Mouse (Mus musculus): ENCODE measurements at regions not wholly inside any gene's neighbourhood (a gene's known extent, or its start where the extent isn't known, plus 50 kb on each side); places are given as distances from the start of the nearest gene placed in this dataset.
A peak's percentile ranks its signal among the peaks of the same experiment; 100 is the strongest.

DNA sequence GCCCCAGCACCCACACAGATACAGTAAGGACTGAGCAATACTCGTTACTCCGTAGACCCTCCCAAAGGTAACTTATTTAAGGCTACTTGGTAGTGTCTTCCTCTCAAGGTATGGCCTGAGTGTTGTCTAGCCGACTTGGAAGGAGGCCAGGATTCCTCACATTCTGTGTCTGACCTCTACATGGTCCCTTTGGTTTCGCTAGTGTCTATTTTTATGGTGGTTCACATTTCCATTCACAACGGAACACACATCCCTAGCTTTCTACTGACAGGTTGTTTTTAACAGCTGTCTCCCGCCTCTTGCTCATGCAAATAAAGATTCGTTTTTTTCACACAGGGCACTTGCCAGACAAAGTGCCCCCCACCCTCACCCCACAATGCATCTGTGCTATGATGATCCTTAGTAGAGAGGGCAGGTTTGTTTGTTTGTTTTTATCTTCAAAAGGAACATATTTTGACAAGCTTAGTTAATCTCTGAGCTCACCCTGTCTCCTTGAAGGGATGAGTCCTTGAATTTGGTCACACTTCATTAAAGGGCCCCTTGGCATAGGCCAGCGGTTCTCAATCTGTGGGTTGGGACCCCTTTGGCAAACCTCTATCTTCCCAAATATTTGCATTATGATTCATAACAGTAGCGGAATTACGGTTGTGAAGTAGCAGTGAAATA is 52.7 kb downstream of the Phlda1 start:
- TF ChIP-seq GATA1 (IDR thresholded peaks at IDR 0.05; ENCODE audit: low read length) = no peak

DNA sequence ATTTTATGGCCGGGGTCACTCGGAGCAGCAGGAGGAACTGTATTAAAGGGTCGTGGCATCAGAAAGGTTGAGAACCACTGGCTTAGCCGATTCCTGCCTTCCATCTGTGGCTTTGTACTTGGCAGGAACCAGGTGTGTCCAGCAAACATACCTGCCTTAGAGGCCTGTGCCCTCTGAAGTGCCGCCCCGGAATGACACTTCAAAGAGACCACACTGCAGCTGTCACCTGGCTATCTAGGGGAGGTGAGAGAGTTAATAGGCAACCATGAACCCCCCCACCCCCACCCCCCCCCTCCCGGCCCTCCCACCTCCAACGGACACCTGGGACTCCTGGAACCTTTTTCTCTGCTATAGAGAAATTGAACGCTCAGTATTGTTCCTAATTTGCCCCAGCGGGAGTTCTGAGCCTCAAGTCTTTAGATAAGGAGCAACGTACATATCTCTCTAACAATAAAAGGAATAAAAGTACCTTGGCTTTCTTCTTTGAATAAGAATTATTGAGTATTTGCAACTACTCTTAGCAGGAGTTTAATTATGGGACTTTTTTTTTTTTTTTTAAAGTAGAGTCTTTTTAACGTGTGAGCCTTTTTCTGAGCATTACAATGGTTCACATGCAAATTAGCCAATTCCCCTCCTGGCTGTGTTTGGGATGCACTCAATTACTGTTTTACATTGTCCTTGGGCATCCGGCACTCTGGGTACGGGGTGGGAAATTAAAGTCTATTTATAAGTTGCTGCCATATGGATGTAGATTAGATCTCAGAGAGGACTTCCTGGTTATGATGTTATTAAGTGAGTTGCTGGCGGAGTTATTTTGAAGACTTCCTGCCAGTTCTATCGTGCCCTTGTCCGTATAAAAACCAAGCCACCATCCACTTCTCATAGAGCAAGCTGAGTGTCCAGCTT is 53.5 kb downstream of the Phlda1 start:
- no peak for TF ChIP-seq GATA1 (IDR thresholded peaks at IDR 0.05; ENCODE audit: low read length)

DNA sequence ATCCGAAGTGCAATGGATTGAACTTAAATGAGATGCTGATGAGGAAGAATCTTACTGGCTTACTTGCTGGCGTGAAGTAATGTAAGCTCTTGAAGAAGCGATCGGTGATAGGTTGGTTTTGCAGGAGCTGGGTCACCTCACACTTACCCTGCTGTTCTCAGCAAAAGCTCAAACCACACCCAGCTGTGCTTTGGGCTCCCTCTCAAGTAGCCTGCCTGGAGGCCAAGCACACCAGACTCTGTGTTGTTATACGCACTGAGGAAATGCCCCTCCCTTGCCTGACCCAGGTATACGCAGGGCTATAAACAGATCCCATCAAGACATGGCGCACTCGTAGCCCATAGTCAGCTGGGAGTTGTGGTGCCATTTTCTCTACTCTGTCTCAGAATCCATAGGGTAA is 56.5 kb downstream of the Phlda1 start:
- TF ChIP-seq GATA1 (IDR thresholded peaks at IDR 0.05; ENCODE audit: low read length) = no peak

DNA sequence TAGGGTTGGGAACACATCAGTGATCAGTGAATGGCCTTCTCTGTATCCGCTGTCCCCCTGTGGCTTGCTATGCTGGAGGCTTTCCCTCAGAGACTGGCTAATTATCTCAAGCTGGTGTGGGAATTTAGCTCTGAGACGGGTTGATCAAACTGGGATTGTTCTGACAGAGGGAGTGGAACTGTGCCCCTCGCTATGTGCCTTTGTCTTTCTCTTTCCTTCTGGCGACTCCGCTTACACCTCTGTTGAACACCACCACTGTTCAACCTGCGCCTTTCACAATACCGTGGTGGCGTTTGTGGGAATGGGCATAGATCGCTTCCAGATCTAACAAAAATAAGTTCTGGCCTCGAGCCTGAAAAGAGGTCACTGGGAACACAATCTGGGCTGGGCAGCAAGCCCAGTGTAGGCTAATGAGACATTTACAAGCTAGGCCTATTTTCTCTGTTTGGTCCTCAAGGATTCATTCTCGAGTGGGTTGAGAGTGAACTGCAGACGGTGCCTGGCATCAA is 60.8 kb downstream of the Phlda1 start:
- no peak for TF ChIP-seq GATA1 (IDR thresholded peaks at IDR 0.05; ENCODE audit: low read length)

DNA sequence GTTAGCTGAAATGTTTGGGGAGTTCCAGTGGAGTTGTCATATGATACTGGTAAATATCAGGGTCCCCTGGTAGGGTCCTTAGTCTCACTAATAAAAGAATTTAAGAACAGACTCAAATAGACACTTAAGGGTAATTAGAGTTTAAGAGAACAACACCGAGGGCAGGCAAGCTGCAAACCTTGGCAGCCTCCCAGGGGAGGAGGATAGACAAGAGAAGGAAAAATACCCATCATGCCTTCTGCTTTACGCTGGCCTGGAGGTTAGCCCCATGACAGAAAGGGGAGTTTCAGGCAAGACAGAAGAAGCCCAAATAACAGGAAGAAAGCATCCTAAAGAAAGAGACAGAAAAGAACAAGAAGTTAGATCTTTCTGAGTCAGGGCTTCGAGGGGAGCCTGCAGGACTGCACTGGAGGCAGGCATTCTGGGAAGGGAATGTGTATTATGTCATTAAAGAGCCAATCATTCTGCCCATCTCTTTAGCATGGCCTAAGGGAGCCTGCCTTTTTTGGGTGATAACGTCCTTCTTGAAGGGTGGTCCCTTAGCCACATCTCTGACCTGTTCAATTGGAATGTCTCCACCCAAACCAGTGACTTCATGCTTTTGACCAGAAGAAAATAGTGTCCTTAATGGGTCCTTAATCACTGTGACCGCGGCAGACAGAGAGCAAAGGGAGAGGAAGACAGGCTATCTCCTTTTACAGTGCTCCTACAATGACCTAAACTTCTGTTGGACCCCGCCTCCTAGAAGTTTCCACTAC is 64.6 kb downstream of the Phlda1 start:
- no peak for TF ChIP-seq GATA1 (IDR thresholded peaks at IDR 0.05; ENCODE audit: low read length)

DNA sequence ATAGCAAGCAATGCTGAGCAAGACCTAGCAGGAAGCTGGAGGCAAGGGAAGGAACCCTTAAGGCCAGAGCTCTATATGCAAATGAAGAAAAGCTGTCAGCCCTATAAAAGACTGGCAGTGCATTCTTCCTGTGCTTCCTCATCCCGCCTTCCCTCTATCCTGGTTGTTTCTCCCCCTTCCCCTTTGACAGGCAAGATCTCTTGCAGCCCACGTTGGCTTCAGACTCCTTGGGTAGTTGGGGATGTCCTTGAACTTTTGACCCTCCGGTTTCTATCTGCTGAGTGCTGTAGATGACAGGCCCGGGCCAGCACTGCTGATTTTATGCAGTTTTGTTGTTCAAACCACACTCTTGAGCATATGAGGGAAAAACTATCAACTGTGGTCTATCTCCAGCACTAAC is 68.1 kb downstream of the Phlda1 start:
- TF ChIP-seq GATA1 (IDR thresholded peaks at IDR 0.05; ENCODE audit: low read length) = no peak

DNA sequence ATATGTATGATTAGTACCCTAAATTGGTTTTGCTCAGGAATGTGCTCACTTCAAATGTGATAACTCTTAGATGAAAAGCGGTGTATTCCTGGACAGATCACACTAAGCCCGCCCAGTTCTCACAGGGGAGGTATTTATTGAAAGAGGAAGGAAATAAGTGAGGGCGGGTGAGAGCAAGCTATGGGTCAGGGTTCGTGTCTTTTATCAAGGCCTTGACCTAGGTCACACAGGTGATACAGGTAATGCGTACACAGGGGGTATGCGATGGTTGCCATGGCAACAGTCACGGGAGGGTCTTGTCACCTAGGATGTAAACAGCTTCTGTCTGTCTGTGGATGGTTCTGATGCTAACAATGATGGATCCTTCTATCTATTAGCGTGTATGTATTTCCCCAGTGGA is 68.7 kb downstream of the Phlda1 start:
- TF ChIP-seq GATA1 (IDR thresholded peaks at IDR 0.05; ENCODE audit: low read length) = no peak

DNA sequence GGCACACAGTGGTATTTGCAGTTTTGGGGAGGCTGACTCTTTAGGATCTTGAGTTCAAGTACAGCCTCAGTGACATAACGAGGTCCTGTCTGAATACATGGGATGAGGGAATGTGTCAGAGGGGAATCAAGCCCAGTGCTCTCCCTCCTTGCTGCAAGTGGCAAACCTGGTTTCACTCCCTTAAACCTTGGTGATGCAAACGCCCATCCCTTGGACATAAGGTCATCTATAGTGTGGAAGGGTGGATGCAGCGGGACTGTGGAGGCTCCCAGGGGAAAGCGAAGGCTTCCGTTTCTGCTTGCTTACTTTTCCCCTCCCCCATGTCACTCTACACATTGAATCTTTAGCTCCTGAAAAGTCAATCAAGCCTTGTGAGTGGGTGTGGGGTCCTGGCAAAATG is 69.2 kb downstream of the Phlda1 start:
- no peak for TF ChIP-seq GATA1 (IDR thresholded peaks at IDR 0.05; ENCODE audit: low read length)

DNA sequence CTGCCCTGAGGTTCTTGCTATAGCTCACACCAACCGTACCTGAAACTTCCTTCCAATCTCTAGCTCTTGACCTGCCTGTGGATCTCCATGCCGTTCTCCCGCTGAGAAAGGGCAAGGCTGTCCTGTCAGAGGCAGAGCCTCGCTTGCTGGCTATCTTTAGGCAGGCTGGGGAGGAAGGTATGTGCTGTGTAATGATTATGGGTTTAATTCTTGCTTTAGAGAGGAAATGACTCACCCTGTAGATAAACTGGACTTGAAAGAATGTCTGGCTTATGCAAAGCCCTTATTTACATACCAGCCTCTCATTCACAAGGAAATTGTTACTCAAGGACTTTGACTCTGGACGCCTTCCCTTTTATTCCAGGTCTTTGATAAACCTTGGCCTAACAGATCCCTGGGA is 69.8 kb downstream of the Phlda1 start:
- TF ChIP-seq GATA1 (IDR thresholded peaks at IDR 0.05; ENCODE audit: low read length) = peak; percentile 27

DNA sequence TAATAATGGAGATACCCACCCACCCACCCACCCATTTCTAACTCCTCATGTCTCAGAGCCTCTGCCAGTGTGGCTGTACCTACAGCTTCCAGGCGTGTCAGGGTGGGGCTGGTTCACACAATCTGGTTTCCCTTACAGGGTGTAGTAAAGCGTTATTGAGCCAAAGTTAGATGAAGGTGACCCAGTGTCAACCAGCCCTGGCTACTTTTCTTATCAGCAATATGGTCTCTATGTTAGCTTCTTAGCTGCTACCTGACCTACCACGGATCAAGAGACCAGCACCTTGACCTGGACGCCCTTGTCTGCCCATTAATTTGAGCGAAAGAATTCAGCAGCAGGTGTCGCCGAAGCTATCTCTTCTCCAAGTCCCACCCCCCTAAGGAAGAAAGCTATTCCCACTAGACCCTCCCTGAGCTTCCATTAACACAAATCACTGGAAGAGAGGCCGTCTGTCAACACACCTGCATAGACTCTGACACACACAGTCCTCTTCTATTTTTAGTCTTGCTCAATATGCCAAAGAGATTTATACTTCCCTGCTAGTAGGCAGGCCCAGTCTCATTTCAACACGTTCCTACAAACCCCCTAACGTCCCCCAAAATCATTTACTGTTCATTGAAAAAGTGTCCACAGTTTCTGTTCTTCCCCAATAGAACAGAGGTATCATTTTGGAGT is 70.4 kb downstream of the Phlda1 start:
- no peak for TF ChIP-seq GATA1 (IDR thresholded peaks at IDR 0.05; ENCODE audit: low read length)

DNA sequence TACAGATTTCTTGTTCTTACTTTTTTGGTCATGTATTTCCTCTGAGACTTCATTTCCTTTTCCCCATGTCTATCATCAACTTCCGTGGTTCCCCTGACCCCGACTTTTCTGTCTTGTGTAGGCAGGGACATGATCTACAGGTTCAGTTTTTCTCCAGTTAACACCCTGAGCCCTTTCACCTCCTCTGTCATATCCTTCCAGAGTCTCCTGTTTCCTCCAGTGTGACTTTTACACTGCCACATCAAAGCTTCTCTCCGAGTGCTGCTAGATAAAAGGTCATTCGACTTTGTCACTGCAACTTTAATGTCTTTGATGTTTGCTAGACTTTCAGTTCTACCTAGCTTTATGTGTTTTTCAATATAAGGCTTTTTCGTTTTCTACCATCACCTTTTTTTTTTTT is 72.5 kb downstream of the Phlda1 start:
- no peak for TF ChIP-seq GATA1 (IDR thresholded peaks at IDR 0.05; ENCODE audit: low read length)

DNA sequence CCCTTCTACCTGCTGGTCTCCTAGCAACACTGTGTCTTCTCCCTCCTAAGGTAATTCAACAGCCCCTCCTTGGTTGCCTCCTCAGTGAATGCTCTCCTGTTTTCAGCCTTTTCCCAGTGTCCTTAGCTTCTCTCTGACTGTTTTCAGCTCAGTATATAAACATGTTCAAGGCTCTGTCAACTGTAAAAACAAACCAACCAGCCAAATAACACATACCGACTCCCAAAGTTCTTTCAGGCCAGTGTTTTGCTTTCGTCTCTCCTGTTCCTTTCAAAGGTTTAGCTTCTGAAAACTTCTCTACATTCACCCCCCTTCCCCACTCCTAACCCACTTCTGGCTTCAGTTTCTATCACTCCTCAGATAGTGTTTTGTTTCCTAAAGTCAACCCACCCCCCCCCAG is 73.4 kb downstream of the Phlda1 start:
- no peak for TF ChIP-seq GATA1 (IDR thresholded peaks at IDR 0.05; ENCODE audit: low read length)

DNA sequence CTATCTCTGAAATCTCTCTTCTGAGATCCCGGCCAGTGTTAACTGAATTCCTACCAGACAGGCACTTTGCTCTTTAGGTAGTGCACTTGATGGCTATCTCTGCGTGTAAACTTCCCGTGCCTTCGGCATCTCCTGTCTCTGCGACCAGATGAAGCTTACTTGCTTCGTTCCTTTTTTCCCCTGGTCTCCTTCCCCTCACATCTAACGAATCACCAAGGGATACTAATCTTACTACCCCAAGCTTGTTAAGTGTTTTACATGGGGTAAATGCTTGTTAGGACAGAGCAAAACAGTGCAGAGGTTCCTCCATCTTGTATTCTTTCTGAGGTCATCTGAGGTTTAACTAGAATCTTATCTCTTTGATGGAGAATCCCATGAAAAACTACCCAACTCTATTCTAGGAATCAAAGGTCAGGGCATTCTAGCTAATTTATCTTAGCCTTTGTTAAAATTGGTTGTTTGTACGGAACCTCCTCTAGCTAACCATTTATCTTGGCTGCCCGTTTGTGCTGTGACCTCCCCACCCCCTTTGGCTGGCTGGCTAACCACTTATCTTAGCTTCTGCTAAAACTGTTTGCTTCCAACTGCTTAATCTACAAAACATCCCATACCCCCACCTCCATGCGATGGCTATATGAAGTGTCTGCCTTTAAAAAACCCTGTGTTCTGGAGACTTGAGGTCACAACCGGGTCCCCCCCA is 74.5 kb downstream of the Phlda1 start:
- TF ChIP-seq GATA1 (IDR thresholded peaks at IDR 0.05; ENCODE audit: low read length) = peak; percentile 2

DNA sequence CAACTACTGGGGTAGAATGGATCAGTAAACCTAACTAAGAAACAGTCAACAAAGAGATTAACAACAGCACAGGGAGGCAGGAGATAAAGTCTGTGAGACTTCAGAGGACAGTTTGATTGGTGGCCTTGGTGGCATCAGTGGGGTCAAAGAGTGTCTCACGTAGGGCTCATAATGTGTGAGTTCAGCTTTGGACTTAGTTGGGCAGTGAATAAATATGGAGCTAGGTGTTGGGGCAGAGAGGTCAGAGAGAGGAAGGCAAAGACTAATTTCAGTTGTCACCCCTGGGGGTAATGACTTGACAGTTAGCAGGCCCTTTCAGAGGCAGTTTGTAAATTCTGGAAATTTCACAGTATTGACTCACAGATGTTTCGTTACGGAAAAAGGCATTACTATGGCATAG is 75.8 kb downstream of the Phlda1 start:
- TF ChIP-seq GATA1 (IDR thresholded peaks at IDR 0.05; ENCODE audit: low read length) = no peak
